Mouse (Mus musculus) liver, postnatal 0 days (tissue): ENCODE results near the gene Rbfox3.

Experiments
- CTCF ChIP-seq: sonication (generic); IDR thresholded peaks from 2 replicates; pipeline ENCODE4 v1.5.1; 2016; ENCODE audit warnings: antibody characterized with exemption, low read depth
- EP300 ChIP-seq: IDR thresholded peaks from 2 replicates; pipeline ENCODE4 v1.6.1; 2016; ENCODE audit warnings: antibody characterized with exemption, low read depth, mild to moderate bottlenecking

- no peak for TF ChIP-seq CTCF
- no peak for TF ChIP-seq EP300
These were observed 327.8 kb downstream of the Rbfox3 start for GRCm38 (mm10) chr11:118583573-118583972.
